Mouse (Mus musculus) brain, adult 2 months (tissue): ENCODE measurements around the gene Huwe1.

Experiments
- DNase-seq: peaks from one replicate; pipeline ENCODE4 v3.0.0; 2011; ENCODE audit warnings: low read depth, low spot score

The Huwe1 gene

GRCm38 (mm10) chrX:151800701-151801511 lies at the start of gene Huwe1:
Gene Huwe1 (plus strand): TSS chrX:151800807.
- DNase-seq, result peak; percentile 82

GRCm38 (mm10) chrX:151780348-151780747 lies 20.3 kb upstream of the Huwe1 start:
- no peak for DNase-seq

GRCm38 (mm10) chrX:151782939-151783338 lies 17.7 kb upstream of the Huwe1 start:
- no peak for DNase-seq

GRCm38 (mm10) chrX:151792766-151793165 lies 7.8 kb upstream of the Huwe1 start:
- DNase-seq, result no peak

GRCm38 (mm10) chrX:151797970-151798369 lies 2.6 kb upstream of the Huwe1 start:
- DNase-seq, result no peak

- DNase-seq, result no peak
These were observed 1.8 kb downstream of the Huwe1 start for GRCm38 (mm10) chrX:151802328-151802955.

GRCm38 (mm10) chrX:151802956-151803776 lies 2.6 kb downstream of the Huwe1 start:
- DNase-seq, result peak; percentile 99

- DNase-seq, result peak; percentile 58
These were observed 3.1 kb downstream of the Huwe1 start for GRCm38 (mm10) chrX:151803777-151804101.

- DNase-seq, result no peak
These were observed 3.8 kb downstream of the Huwe1 start for GRCm38 (mm10) chrX:151804388-151804787.

- peak; percentile 21 for DNase-seq
These were observed 10.9 kb downstream of the Huwe1 start for GRCm38 (mm10) chrX:151811481-151811880.

GRCm38 (mm10) chrX:151813656-151814055 lies 13.0 kb downstream of the Huwe1 start:
- no peak for DNase-seq

- DNase-seq, result no peak
These were observed 17.1 kb downstream of the Huwe1 start for GRCm38 (mm10) chrX:151817712-151818111.

- DNase-seq, result no peak
These were observed 28.4 kb downstream of the Huwe1 start for GRCm38 (mm10) chrX:151828971-151829370.

- DNase-seq, result no peak
These were observed 30.7 kb downstream of the Huwe1 start for GRCm38 (mm10) chrX:151831260-151831659.

- DNase-seq, result no peak
These were observed 32.4 kb downstream of the Huwe1 start for GRCm38 (mm10) chrX:151832982-151833381.

GRCm38 (mm10) chrX:151859436-151859835 lies 58.8 kb downstream of the Huwe1 start:
- DNase-seq, result no peak

- DNase-seq, result no peak
These were observed 110.1 kb downstream of the Huwe1 start for GRCm38 (mm10) chrX:151910692-151911091.

GRCm38 (mm10) chrX:151912267-151912666 lies 111.7 kb downstream of the Huwe1 start:
- no peak for DNase-seq

- no peak for DNase-seq
These were observed 128.8 kb downstream of the Huwe1 start for GRCm38 (mm10) chrX:151929390-151929789.

- DNase-seq, result no peak
These were observed 138.2 kb downstream of the Huwe1 start for GRCm38 (mm10) chrX:151938852-151939251.

GRCm38 (mm10) chrX:151946986-151947385 lies 146.4 kb downstream of the Huwe1 start:
- DNase-seq, result peak; percentile 39

GRCm38 (mm10) chrX:151947781-151948180 lies 147.2 kb downstream of the Huwe1 start:
- DNase-seq, result no peak
